Mouse (Mus musculus): ENCODE results near the gene Rnf144b. TPM values are rescaled to one million over a fixed set of nuclear protein-coding genes. Genes with fewer than 3 reads are reported as not detected.

Gene Rnf144b
- polyA plus RNA-seq, 1 experiment, result 15.1 TPM

GRCm38 (mm10) chr13:47218351-47218750 lies 95.9 kb downstream of the Rnf144b start:
- TF ChIP-seq CTCF (IDR thresholded peaks at IDR 0.05; ENCODE audit: extremely low read depth, insufficient read depth, low read length) (no peak), POLR2A (IDR thresholded peaks at IDR 0.05; ENCODE audit: extremely low read depth, insufficient read depth, low read length) (no peak)
- H3K27ac ChIP-seq (ENCODE audit: insufficient read depth, low read length), result no peak overlapping the region
- H3K4me1 ChIP-seq (ENCODE audit: control insufficient read depth, insufficient read depth, low read length), result no peaks in the 10 kb centered on the region
- no peak overlapping the region for H3K4me3 ChIP-seq (ENCODE audit: insufficient read depth, low read length)

GRCm38 (mm10) chr13:47220426-47220825 lies 98.0 kb downstream of the Rnf144b start:
- no peak for TF ChIP-seq POLR2A (IDR thresholded peaks at IDR 0.05; ENCODE audit: extremely low read depth, insufficient read depth, low read length)
- no peak for TF ChIP-seq CTCF (IDR thresholded peaks at IDR 0.05; ENCODE audit: extremely low read depth, insufficient read depth, low read length)
- Histone ChIP-seq H3K4me1 (ENCODE audit: control insufficient read depth, insufficient read depth, low read length) (peaks cover 12% of the 10 kb centered on the region), H3K27ac (ENCODE audit: insufficient read depth, low read length) (no peak overlapping the region), H3K4me3 (ENCODE audit: insufficient read depth, low read length) (no peak overlapping the region)

GRCm38 (mm10) chr13:47223576-47224538 lies 101.4 kb downstream of the Rnf144b start:
- TF ChIP-seq CTCF (IDR thresholded peaks at IDR 0.05; ENCODE audit: extremely low read depth, insufficient read depth, low read length) (no peak), POLR2A (IDR thresholded peaks at IDR 0.05; ENCODE audit: extremely low read depth, insufficient read depth, low read length) (no peak)
- Histone ChIP-seq H3K27ac (ENCODE audit: insufficient read depth, low read length) (peak overlapping the region; percentile 38), H3K4me1 (ENCODE audit: control insufficient read depth, insufficient read depth, low read length) (peaks cover 18% of the 10 kb centered on the region), H3K4me3 (ENCODE audit: insufficient read depth, low read length) (no peak overlapping the region)

GRCm38 (mm10) chr13:47224648-47225323 lies 102.3 kb downstream of the Rnf144b start:
- peak overlapping the region; percentile 70 for H3K27ac ChIP-seq (ENCODE audit: insufficient read depth, low read length)
- H3K4me3 ChIP-seq (ENCODE audit: insufficient read depth, low read length), result no peak overlapping the region
- no peak for TF ChIP-seq POLR2A (IDR thresholded peaks at IDR 0.05; ENCODE audit: extremely low read depth, insufficient read depth, low read length)
- no peak for TF ChIP-seq CTCF (IDR thresholded peaks at IDR 0.05; ENCODE audit: extremely low read depth, insufficient read depth, low read length)

GRCm38 (mm10) chr13:47225324-47225697 lies 102.9 kb downstream of the Rnf144b start:
- Histone ChIP-seq H3K4me3 (ENCODE audit: insufficient read depth, low read length) (no peak overlapping the region), H3K4me1 (ENCODE audit: control insufficient read depth, insufficient read depth, low read length) (peaks cover 18% of the 10 kb centered on the region), H3K27ac (ENCODE audit: insufficient read depth, low read length) (peak overlapping the region; percentile 70)
- TF ChIP-seq CTCF (IDR thresholded peaks at IDR 0.05; ENCODE audit: extremely low read depth, insufficient read depth, low read length) (no peak), POLR2A (IDR thresholded peaks at IDR 0.05; ENCODE audit: extremely low read depth, insufficient read depth, low read length) (no peak)

More at GRCm38 (mm10) chr13:47224648-47225323, 102.3 kb downstream of the Rnf144b start:
- H3K4me1 ChIP-seq (ENCODE audit: control insufficient read depth, insufficient read depth, low read length), result peaks cover 18% of the 10 kb centered on the region

GRCm38 (mm10) chr13:47225802-47226201 lies 103.3 kb downstream of the Rnf144b start:
- TF ChIP-seq POLR2A (IDR thresholded peaks at IDR 0.05; ENCODE audit: extremely low read depth, insufficient read depth, low read length), result no peak
- no peak for TF ChIP-seq CTCF (IDR thresholded peaks at IDR 0.05; ENCODE audit: extremely low read depth, insufficient read depth, low read length)
- peak overlapping the region; percentile 70 for H3K27ac ChIP-seq (ENCODE audit: insufficient read depth, low read length)
- no peak overlapping the region for H3K4me3 ChIP-seq (ENCODE audit: insufficient read depth, low read length)
- peaks cover 18% of the 10 kb centered on the region for H3K4me1 ChIP-seq (ENCODE audit: control insufficient read depth, insufficient read depth, low read length)

GRCm38 (mm10) chr13:47226521-47226920 lies 104.1 kb downstream of the Rnf144b start:
- TF ChIP-seq POLR2A (IDR thresholded peaks at IDR 0.05; ENCODE audit: extremely low read depth, insufficient read depth, low read length) (no peak), CTCF (IDR thresholded peaks at IDR 0.05; ENCODE audit: extremely low read depth, insufficient read depth, low read length) (no peak)
- no peak overlapping the region for H3K4me3 ChIP-seq (ENCODE audit: insufficient read depth, low read length)
- H3K4me1 ChIP-seq (ENCODE audit: control insufficient read depth, insufficient read depth, low read length), result peaks cover 18% of the 10 kb centered on the region
- H3K27ac ChIP-seq (ENCODE audit: insufficient read depth, low read length), result peak overlapping the region; percentile 21; the same call in 1 of the 2 replicates

- TF ChIP-seq CTCF (IDR thresholded peaks at IDR 0.05; ENCODE audit: extremely low read depth, insufficient read depth, low read length) (no peak), POLR2A (IDR thresholded peaks at IDR 0.05; ENCODE audit: extremely low read depth, insufficient read depth, low read length) (no peak)
- Histone ChIP-seq H3K4me1 (ENCODE audit: control insufficient read depth, insufficient read depth, low read length) (peaks cover 18% of the 10 kb centered on the region), H3K27ac (ENCODE audit: insufficient read depth, low read length) (no peak overlapping the region), H3K4me3 (ENCODE audit: insufficient read depth, low read length) (no peak overlapping the region)
Observed at GRCm38 (mm10) chr13:47228201-47228600, 105.7 kb downstream of the Rnf144b start.

GRCm38 (mm10) chr13:47228626-47229190 lies 106.3 kb downstream of the Rnf144b start:
- TF ChIP-seq POLR2A (IDR thresholded peaks at IDR 0.05; ENCODE audit: extremely low read depth, insufficient read depth, low read length), result no peak
- Histone ChIP-seq H3K4me1 (ENCODE audit: control insufficient read depth, insufficient read depth, low read length) (peaks cover 16% of the 10 kb centered on the region), H3K27ac (ENCODE audit: insufficient read depth, low read length) (no peak overlapping the region), H3K4me3 (ENCODE audit: insufficient read depth, low read length) (no peak overlapping the region)
